Mouse (Mus musculus) thymus, postnatal 36 days (tissue): ENCODE data around the gene Gm11146.

Experiments used
- DNase-seq, 2 experiments: peaks; one replicate each; pipeline ENCODE4 v3.0.0; 2022; ENCODE audit warnings: mixed read lengths in 2 of 2

Gene Gm11146

DNA sequence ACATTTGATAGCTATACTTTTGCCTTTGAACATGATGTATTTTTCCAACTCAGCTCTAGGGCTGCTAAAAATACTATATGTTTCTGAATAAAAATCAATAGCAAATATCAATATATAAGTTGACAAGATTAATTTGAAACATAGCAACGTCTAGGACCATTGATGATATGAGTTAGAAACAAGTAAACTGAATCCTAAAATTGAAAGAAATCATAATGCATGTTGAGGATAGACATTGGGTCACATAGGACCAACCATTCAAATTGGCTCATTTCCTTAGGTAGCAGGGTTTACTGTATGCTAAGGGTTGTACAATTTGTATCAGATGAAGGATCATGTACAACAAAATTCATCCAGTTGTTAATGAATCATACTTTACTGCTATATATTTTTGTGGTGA lies at the start of gene Gm11146:
Gm11146 (minus strand) TSS at position 101 of the 400 bp plus-strand sequence.
- no peak for DNase-seq

DNA sequence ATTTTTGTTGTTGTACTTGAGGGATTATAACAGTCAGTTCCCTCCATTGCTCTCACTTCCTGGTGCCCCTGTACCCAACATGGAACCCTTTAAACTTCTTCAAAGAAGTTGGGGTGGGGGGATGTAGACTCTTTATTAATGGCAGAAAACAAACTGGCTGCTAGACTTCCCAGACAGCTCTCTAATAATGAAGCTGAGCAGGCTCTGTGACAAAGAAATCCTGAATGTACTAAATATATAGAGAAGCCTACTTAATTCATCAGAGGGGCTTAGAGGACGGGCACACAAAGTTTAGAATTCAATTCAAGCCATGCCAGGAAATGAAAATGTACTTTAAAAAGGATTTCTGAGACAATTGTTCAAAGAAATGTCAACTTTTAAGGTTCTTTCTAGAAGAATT lies 48.7 kb upstream of the Gm11146 start:
- DNase-seq, result no peak

DNA sequence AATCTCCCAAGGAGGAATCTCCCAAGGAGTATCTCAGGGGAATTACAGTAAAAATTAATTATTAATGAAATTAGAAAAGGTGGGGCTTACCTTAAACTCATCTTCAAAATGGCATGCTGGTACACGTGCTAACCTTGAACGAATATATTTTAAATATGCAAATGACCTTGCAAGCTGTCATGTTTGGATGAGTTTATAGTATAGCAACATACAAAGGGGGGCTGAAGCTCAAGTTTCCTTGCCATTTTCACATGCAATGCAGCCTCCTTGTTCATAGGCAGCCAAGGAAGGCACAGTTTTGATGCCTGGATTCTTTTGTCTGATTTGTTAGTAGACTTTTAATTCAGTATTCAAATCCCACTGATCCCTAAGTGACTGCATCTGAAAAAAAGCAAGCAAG lies 47.1 kb upstream of the Gm11146 start:
- DNase-seq, result no peak

DNA sequence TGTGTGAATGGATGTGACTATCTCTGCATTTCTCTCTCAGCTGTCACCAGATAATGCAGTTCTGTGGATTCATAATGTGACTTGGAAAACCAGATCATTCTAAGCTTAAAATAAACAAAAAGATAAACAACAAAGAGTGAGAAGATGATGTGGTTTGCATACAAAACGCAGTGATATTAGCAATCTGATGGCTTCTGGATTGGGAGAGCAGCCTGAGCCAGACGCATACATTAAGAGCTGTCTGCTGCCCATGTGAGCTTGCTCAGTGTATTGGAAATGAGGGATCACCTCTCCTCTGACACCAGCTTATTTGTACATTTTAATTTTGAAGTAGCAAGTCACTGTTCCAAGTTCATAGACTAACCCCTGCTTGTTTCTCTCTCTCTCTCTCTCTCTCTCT lies 46.3 kb upstream of the Gm11146 start:
- no peak for DNase-seq

DNA sequence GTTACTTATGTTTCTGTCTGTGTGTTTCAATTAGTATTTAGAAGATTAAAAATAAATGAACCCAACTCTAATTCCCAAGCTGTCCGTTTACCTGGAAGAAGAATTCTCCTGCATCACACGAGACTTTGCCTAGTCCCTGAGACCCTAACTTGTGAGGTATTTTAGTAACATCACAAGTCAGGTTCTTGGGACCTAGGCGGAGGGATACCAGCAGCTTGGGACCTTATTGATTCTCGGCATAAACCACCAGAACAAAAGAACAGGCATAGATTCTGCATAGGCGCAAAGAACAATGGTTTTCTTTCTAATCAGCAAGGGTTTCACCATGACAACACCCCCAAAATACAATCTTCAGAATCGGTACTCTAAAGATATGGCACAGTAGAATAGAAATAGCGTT lies 44.3 kb upstream of the Gm11146 start:
- no peak for DNase-seq

DNA sequence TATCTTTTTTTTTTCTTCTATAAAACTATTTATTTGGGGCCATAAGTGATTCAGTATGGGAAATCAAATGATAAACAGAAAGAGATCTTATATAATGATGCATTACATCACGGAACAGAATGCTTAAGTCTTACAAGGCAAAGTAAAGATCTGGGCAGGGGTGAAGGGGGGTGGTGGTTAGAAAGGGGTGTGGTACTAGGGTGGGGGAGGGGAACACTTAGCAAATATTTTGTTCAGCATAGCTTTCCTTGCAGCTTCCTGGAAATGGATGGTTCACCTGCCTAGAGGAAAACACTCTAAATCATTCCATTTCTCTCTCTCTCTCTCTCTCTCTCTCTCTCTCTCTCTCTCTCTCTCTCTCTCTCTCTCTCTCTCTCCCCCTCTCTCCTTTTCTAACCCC lies 43.1 kb upstream of the Gm11146 start:
- no peak for DNase-seq

DNA sequence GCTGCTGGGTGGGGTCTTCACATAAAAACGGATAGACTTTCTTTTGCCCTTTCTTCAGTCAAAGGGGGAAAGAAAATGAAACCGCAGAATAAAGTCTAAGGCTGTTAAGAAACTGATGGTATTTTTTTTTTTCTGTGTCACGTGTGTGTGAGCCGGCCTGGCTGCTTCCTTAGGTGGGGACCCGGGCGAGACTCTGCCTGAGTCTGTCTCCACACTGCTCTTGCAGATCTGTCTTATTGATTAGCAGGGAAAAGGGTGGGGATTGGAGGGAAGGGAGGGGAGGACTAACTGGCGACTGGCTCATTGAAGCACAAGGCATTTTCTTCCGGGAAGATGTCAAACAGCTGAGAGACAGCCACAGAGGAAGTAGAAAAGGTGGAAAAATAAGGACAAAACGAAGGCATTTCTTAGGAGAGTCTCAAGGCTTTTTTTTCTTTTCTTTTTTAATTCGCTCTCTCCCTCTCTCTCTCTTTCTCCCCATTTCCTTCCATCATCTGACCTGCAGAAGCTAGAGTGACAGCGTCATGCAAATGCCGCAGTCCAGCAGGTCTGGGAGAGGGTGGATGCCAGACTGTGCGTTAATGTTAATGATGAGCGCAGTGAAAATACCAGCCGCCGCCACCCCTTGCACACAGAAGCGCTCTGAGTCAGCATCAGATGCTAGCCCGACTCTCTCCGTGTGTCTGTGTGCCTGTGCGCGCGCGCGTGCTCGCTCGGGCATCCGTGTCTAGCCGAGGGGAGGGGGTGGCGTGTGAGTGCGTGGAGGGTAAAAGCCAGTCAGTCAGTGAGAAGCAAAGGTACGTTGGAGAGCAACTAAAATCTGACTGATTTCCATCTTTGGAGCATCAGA lies 42.2 kb upstream of the Gm11146 start:
- peak; percentile 32 to 56 for DNase-seq

DNA sequence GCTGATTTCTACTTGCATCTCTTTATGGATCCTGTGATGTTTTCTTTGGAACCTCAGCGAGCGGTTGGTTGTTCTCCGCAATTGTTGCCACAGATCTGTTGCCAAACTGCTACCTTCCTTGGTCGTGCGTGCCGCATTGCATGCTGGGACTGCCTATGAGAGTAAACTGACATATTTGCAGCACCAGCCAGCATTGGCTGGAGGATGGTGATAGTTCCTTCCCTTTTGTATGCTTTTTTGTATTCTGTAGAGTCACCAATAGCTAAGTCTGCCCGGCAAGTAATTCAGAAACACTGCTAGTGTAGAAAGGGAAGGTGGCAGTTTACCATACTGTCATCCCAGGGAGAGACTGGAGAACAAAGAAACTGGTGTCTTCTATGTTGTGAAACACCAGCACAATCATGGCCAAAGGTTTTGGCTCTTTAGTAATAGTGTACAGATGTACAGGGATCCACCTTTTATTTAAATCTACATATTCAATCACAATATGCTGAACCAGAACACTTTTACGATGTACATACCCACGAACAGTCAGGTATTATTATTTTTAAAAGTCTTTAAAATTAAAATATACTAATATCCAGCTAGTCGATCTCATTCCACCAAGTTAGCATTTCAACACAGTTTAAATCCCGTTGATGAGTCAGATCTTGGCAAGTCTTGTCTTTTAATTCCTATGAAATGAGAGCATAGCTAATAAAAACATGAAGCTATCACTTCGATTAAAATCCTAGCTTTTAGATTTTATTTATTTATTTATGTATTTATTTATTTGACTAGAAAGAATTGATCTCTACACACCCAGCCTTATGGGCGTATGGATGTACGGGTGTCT lies 41.4 kb upstream of the Gm11146 start:
- DNase-seq, result no peak

DNA sequence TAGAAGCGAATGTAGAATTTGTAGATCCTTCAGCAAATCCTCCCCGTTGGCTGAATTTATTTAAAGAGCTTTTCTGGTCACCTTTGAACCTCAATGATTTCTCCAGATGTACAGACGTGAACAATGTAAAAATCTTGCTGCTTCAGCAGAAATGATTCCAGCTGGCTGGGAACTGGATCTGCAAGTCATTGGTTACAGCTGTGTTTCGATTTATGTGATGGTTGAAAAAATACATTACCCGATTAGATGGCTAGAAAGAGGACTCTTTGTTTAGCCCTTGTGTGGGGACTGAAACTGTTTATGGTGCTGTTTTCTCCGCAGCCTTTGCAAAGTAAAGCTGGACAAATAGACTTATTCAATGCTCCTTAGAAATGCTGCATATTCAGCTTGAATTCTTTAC lies 34.6 kb upstream of the Gm11146 start:
- no peak for DNase-seq

DNA sequence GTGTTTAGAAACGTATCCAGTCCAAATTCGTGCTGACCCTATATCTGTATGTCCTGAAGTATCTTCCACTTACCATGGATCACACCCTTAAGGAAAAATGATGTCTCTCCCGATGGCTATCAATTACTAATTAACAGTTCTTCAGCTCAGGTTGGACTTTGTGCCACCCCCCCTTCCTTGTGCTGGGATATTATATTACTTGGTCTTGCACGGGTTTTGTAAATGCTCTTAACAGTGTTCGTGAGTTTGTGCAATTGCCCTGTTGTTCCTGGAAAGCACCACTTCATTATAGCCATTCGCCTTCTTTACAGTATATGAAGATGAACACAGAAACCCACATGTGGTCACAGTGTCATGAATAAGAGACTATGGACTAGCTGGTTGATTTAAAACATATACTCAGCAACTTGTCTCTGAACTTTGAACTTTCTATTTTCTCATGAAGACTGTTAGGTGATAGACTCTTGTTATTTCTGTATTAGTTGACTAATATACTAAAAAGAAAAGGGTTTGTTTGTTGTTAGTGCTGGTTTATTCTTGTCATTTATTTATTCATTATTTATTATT lies 30.5 kb upstream of the Gm11146 start:
- DNase-seq, result no peak

DNA sequence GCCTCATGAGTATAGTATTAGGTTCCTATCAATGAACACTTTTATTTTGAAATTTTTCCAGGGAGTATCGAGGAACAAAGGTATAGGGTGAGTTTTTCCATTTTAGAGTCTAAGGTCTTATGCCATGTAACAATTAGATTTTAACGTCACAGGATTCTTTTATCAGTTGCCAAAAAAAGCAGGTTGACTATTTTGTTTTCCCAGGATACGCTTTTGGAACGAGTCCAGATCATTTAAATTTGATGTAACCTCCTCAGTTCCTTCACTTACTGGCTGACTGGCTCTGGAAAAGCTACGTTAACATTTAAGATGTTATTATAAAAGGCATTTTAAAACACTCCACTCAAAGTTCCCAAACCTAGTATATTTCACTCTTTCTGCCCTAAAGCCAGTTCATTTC lies 20.8 kb upstream of the Gm11146 start:
- DNase-seq, result no peak

DNA sequence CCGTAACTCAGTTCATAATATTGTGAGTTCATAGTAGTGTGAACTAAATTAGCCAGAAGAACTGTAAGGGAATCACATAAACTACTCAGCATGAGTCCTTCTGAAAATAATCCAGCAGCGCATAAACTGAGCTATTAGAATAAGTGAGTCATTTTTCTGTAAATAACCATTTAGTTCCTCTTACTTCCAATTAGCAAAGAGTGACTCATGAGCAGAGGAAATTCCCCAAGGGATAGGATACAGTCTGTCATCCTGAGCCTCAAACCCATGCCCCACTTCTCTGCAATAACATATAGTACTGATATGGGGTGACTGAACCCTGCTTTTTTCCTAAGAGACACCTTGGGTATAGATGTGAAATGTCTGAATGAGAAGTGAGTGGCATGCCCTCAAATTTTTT lies 687 bp upstream of the Gm11146 start:
- no peak for DNase-seq

DNA sequence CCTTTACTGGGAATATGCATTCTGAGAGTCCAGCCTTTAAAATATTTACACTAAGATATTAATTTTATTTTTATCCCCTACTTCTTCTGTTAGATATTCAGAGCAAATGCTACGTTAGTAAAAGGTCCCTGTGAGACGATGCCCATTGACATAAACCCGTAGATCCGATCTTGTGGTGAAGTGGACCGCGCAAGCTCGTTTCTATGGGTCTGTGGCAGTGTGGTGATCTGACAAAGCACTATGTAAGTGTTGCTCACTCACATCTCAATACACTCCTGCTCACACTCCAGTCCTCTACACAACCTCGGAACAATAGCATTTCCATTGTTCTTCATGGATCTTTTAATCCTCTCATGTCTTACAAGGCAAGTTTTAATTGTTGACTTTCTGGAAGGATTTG lies 3.1 kb downstream of the Gm11146 start:
- no peak for DNase-seq

DNA sequence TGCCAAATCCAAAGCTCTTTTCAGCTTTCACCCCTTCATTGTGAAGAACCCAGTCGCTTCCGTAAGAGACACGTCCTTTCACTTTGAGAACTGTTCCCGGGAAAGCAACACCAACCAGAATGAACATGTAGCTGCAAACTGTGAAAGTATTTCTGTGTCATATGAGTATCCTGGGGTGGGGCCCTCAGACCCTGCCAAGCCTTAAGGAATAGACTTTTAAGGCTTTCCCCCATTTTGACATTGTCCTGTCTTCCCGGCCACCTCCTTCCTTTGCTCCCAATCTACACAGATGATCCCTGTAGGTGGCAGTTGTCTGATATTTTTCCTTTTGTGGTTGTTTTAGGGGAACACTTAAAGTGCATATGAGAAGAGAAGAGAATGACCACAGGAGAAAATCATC lies 5.3 kb downstream of the Gm11146 start:
- DNase-seq, result no peak

DNA sequence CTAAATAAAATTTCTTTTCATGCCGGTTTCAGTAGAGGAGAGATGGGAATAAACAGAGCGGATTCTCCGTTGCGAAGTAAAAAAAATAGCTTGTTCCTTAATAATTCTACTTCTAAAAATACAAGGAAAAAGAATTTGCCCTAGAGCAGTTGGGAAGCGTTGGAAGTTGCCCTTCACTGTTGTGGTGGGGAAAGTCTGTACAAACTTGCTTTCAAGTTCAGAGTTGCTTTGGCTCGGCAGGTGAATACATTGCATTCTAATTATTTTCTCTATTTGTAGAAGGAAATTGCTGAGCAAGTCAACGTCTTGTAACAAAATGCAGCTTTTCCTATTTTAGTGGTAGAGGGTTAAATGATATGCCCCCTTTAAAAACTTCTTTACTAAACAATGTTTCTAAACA lies 6.2 kb downstream of the Gm11146 start:
- DNase-seq, result no peak

DNA sequence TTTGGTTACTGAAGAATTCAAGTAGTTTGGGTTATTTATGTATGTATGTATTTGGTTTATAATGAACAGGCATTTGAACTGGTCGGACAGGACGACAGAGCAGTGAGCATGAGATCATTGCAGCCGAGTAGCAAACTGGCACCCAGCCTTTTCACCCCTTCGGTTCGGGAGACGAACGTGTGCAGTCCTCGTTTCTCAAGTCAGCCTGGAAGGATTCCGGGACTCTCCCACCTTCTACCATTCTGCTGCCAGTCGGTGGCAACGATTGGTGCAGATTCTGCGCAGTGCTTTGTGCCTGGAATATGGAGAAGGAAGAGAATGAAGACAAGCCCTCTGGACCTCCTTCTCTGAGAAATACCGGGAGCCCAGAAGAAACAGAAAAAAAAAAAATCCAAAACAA lies 7.3 kb downstream of the Gm11146 start:
- no peak for DNase-seq

DNA sequence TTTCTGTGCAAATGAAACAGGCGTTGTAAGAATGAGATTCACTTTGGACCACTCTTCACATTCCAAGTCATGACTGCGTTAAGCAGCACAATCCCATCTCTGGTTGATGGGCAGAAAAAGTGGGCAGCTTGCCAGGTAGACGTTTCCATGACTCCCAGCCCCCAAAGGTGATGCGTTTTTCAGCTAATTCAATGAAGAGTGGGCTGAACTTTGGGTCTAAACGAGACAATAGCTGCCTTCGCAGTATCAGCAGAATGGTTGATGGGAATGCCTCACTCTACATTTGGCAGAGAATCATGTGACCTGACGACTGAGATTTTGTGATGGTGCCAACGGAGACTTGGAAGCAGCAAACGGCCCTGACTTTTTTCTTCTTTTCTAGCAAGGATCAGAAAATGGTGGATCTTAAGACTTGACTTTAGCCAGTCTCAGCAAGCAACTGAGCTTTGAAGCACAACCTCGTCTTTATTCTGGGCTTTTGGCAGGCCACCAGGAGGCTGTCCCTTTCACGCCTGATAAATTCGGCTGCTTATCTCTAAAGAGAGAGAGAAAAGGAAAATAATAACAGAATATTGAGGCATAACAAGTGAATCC lies 8.0 kb downstream of the Gm11146 start:
- DNase-seq, result no peak

DNA sequence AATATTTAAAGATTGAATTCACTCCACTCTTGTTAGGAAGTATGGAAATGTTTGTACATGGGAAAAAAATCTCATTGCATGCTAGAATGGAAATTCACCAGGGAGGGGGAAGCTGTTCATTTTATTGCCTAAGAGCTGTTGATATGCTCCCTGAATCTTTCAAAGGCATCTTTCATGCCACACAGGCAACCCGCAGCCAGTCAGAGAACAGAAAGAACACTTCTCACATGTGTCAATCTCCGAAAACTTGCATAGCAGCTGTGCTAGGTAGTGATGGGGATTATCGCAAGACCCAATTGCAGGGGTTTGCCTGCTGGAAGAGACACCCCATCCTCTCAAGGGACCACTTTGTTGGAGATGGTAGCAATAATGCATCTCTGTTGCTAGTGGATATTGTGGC lies 8.9 kb downstream of the Gm11146 start:
- DNase-seq, result no peak

DNA sequence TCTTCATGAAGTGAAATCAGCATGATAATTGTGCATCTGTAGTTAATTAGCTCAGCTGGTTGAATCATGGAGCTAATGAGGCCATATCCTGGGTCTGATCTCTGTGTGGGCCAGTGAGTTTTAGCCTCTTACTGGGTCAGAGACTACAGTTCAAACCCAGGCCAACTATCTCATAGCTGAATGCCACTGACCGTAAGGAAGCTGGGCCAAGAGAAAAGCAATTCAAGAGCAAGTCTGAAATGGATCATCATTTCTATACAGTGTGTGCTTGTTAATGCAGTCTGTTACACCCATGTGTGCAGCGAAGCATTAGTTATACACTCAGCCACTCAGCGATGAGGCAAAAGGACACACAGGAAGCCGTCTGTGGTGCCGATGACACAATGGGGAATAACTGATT lies 28.9 kb downstream of the Gm11146 start:
- no peak for DNase-seq

DNA sequence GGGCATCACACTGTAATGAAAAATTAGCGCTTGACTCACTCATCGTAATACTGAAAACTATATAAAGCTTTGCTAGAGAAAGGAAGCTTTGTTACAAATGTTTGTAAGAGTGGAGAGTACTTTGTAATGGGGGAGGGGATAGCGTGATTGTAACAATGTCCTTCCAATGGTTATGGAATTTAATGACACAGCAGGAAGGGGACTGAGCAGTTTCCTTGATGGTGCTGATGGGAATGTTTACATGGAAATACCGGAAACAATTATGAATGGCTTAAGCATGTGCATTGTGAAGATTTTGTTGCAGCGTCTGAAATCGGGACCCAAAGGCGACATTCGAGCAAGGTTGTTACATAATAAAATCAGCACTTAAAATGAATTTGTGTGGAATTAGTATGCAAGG lies 32.4 kb downstream of the Gm11146 start:
- DNase-seq, result no peak

DNA sequence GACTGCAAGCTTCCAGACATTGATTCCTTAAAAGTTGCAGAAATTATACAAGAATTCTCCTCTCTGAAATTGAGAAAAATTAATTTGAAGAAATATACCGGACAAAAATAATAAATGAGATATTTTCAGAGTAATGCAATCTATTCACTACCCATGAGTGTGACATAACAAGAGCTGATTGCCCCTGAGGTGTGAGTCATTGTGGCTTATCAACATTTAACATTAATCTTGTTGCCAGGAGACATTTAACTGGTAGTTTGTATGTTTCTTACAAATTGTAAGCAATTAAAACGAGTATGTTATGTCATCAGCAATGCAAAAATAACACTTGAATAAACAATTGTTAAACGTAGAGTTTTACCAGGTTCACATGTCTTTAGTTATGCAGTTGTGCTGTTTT lies 33.5 kb downstream of the Gm11146 start:
- DNase-seq, result no peak

DNA sequence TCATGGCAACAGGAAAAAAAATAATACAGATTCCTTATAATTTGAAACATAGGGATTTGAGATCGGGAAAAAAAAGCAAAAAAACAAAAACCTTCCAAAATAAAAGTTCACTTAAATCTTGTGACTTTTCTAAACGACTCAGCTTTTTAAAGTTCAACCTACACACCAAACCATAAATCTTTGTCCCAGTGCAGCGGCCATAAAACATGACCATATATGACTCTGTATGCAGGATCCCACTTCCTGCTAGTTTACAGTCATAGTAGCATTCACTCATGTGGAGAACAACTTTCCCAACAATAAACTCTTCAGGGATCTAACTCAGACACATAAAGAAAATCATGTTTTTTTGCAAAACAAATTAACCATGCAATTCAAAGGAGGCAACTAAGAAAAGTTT lies 39.0 kb downstream of the Gm11146 start:
- no peak for DNase-seq

DNA sequence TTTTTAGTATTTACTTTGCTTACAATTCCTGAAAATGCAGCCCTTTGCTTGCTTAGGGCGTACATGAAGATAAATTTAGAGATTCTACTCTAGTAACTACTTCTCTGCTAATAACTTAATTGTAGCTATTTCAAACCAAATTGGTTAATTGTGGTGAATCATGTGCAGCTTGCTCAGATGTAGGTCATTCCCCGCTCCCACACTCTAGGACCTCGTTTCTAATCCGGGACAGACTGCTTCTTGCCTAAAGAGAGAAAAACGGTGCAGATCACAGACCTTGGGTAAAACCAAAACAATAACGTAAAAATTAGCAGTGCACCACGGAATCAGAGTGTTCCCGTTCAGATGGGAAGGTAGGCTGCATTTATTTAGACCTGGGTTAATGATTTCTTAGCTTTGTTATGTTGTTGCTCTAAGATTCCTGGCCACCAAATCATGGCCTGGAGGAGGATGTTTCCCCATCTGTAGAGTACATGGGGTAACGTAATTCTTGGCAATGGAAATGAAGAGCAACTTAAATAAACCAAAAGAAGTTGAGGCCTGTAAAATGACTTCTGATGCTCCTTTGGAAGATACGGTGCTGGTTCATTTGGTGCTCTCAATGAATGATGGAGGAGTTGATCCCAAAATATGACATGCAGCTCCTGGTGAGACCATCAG lies 45.3 kb downstream of the Gm11146 start:
- no peak for DNase-seq
